Mouse (Mus musculus) left cerebral cortex, postnatal 25 days (tissue): Measurements from ENCODE around the gene Psmc5. TPM values are rescaled to one million over a fixed set of nuclear protein-coding genes. Genes with fewer than 3 reads are reported as not detected.

Experiments
- DNase-seq, 2 experiments: peaks; one replicate each; pipeline ENCODE4 v3.0.0; 2022; ENCODE audit warnings: low spot score in 2 of 2, mixed read lengths in 1 of 2
- intact Hi-C: fragments of 180-260 bp; cut with DNase I; formaldehyde crosslinking; loops from one replicate; pipeline ENCODE4 v1.15.1; 2025
- total RNA-seq, 2 experiments: library from RNA; stranded (reverse); gene quantifications; 2 replicates each; pipeline ENCODE4 v1.2.3; 2021

Psmc5 gene
- total RNA-seq, 2 experiments from 2014 or later: 177 to 191 TPM

GRCm38 (mm10) chr11:106267311-106267852, 11.4 kb downstream of the Psmc5 start:
- no peak for DNase-seq

GRCm38 (mm10) chr11:106267871-106268270, 11.9 kb downstream of the Psmc5 start:
- DNase-seq: no peak
- intact Hi-C loops: no loop called here

More at GRCm38 (mm10) chr11:106267311-106267852, 11.4 kb downstream of the Psmc5 start:
- intact Hi-C loops: no loop called here

GRCm38 (mm10) chr11:106268326-106269059, 12.5 kb downstream of the Psmc5 start:
- intact Hi-C loops: no loop called here
- peak; percentile 52 to 54 for DNase-seq

GRCm38 (mm10) chr11:106269060-106269431, 13.1 kb downstream of the Psmc5 start:
- DNase-seq: no peak
- intact Hi-C loops: no loop called here

GRCm38 (mm10) chr11:106271131-106271793, 15.3 kb downstream of the Psmc5 start:
- intact Hi-C loops: no loop called here
- DNase-seq: no peak

- intact Hi-C loops: loop anchor here (2.0 kb wide), 1 partner anchor 15 kb away; the partner anchor contains the start of genes Ftsj3 and Psmc5
Measured at GRCm38 (mm10) chr11:106271794-106272643, 16.1 kb downstream of the Psmc5 start.

GRCm38 (mm10) chr11:106272644-106273310, 16.8 kb downstream of the Psmc5 start, which contains the start of gene Smarcd2:
Gene Smarcd2, minus strand, starts transcription at chr11:106272972.
- intact Hi-C loops: loop anchor here (2.0 kb wide), 1 partner anchor 16 kb away; the partner anchor contains the start of genes Ftsj3 and Psmc5
- DNase-seq: peak; percentile 98 to 100

More at GRCm38 (mm10) chr11:106271794-106272643, 16.1 kb downstream of the Psmc5 start:
- DNase-seq: peak in 1 of 2 experiments; percentile 42

GRCm38 (mm10) chr11:106273311-106273684, 17.3 kb downstream of the Psmc5 start:
- intact Hi-C loops: loop anchor here (2.0 kb wide), 1 partner anchor 16 kb away; the partner anchor contains the start of genes Ftsj3 and Psmc5

GRCm38 (mm10) chr11:106273811-106274210, 17.9 kb downstream of the Psmc5 start:
- DNase-seq: no peak
- intact Hi-C loops: loop anchor here (2.0 kb wide), 1 partner anchor 17 kb away; the partner anchor contains the start of genes Ftsj3 and Psmc5

More at GRCm38 (mm10) chr11:106273311-106273684, 17.3 kb downstream of the Psmc5 start:
- DNase-seq: no peak

GRCm38 (mm10) chr11:106274374-106274773, 18.4 kb downstream of the Psmc5 start:
- no peak for DNase-seq
- intact Hi-C loops: no loop called here

GRCm38 (mm10) chr11:106274971-106275411, 19.0 kb downstream of the Psmc5 start:
- intact Hi-C loops: no loop called here
- no peak for DNase-seq

GRCm38 (mm10) chr11:106276454-106276853, 20.5 kb downstream of the Psmc5 start, which contains the start of gene Tcam1:
Gene Tcam1, plus strand, starts transcription at chr11:106276672.
- DNase-seq: peak; percentile 93 to 96
- intact Hi-C loops: no loop called here

- no peak for DNase-seq
- intact Hi-C loops: no loop called here
Measured at GRCm38 (mm10) chr11:106282452-106282851, 26.5 kb downstream of the Psmc5 start.

- DNase-seq: no peak
- intact Hi-C loops: no loop called here
Measured at GRCm38 (mm10) chr11:106283371-106283770, 27.4 kb downstream of the Psmc5 start.

- intact Hi-C loops: no loop called here
- DNase-seq: no peak
Measured at GRCm38 (mm10) chr11:106284126-106284525, 28.2 kb downstream of the Psmc5 start.

- DNase-seq: no peak
- intact Hi-C loops: no loop called here
Measured at GRCm38 (mm10) chr11:106286206-106286605, 30.3 kb downstream of the Psmc5 start.

GRCm38 (mm10) chr11:106286987-106287386, 31.0 kb downstream of the Psmc5 start:
- no peak for DNase-seq
- intact Hi-C loops: no loop called here

GRCm38 (mm10) chr11:106289369-106289768, 33.4 kb downstream of the Psmc5 start:
- intact Hi-C loops: no loop called here
- no peak for DNase-seq

GRCm38 (mm10) chr11:106290376-106290775, 34.4 kb downstream of the Psmc5 start:
- intact Hi-C loops: no loop called here

More at GRCm38 (mm10) chr11:106290376-106290775, 34.4 kb downstream of the Psmc5 start:
- no peak for DNase-seq
